Mouse (Mus musculus) cerebellum, postnatal 14 days (tissue): ENCODE measurements around the gene Gsdme.

Experiments
- DNase-seq, 2 experiments: peaks; one replicate each; pipeline ENCODE4 v3.0.0; 2021; ENCODE audit warnings: mixed read lengths in 2 of 2

Gene Gsdme

DNA sequence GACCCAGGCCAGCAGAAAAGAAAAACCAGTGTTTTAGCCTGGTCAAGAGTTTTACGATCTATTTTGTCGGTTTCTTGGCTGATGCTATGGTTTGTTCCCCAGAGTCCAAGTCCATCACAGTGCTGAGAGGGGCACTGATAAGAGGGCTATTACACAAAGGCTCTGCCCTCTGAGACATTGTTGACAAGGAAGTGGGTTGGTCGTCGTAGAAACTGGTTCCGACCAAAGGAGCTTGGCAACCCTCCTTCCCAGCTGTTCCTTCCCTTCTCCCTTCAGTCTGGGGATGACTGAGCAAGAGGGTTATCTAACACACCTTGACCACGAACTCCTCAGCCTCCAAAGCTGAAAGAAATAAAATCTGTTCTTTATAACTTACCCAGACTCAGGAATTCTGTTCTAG lies at the start of gene Gsdme:
Gsdme (minus strand) TSS at position 193 of the 400 bp plus-strand sequence.
- DNase-seq: no peak

DNA sequence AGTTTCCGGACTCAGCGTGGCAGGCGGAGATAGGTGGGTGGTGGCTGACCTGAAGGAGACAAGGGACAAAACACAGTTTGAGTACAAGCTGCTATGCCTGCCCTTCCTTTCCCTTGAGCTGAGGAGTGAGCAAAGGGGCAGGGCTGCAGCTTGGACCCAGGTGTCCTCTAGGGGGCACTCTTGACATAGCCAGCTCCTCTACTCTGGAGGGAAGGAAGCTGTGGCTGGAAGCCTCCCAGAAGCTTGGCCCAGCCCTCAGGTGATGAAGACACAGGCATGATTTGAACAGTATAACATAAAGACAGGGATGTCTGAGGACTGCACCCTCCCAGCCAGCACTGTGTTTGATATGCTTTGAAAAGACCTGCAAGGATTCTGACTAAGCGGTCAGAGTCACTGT lies 49.0 kb upstream of the Gsdme start:
- DNase-seq: peak; percentile 90 to 91

DNA sequence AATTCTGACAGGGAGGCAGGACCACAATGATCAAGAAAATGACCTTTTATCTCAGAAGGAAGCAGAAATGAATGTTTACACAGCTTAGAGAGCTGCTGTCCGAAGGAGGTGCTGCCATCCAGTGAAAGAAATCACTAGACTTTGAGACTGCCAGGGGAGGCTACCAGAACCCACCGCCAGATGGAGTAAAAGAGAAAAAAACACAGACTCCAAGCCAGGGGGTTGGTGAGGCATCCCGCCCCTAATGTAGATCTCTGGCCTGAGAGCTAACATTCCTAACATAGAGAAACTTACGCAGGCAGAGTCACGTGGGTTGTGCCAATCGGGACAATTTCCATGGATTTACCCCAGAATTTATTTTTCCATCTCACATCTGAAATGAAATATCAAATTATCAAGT lies 45.4 kb upstream of the Gsdme start:
- peak; percentile 71 to 75 for DNase-seq

DNA sequence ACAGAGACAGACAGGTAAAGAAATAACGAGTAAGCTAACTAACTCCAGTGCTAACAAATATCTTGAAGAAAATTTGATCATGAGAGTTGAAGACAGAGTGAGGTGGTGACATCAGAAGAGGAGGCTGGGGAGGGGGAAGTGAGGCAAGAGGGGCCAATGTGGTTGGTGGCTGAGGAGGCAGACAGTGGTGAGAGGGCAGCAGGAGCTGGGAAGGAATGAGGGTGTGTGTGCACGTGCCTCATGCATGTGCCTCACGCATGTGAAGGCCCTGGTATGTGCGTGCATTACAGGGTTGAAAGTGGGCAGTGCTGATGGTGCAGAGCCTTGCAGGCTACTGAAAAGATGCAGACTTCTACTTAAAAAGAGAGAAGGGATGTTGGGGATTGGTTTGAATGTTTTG lies 43.0 kb upstream of the Gsdme start:
- no peak for DNase-seq

DNA sequence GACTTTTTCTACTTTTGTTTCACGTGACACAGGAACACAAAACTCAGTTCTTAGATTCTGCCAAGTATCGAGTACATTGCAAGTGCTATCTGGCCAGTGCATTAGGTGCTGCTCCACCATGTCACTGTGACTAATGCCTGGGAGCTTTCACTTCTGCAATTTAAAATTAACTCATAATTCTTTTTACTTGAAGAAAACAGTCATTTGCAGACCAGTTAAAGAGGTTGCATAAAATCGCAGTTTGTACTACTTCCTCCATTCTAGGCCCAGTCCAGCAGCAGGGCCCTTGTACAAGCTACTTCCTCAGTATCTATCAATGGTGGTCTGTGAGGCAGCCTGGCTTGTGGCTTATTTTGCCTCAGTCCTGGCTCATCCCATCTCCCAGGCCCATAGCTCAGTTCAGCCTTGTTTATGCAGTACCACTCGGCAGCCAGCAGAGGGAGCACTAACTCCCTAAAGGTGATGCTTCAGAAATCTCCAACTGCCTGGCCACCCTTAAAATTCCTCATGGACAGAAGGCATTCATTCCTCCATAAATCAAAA lies 41.4 kb upstream of the Gsdme start:
- peak; percentile 90 to 92 for DNase-seq

DNA sequence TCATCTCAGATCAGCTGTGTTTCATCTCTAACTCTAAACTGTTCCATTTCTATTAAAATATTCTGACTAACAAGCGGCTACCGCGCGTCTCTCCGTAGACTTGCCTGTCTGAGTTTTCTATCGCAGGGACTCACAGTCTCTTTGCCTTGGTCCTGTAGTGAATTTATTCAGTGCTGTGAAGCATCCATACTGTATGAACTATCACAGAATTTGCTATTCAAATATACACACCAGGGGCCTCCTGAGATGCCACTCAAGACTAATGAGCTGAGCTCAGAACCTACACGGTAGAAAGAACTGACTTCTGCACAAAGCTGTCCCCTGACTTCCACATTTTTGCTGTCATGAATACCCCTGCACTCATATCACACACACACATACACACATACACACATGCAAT lies 37.5 kb upstream of the Gsdme start:
- no peak for DNase-seq

DNA sequence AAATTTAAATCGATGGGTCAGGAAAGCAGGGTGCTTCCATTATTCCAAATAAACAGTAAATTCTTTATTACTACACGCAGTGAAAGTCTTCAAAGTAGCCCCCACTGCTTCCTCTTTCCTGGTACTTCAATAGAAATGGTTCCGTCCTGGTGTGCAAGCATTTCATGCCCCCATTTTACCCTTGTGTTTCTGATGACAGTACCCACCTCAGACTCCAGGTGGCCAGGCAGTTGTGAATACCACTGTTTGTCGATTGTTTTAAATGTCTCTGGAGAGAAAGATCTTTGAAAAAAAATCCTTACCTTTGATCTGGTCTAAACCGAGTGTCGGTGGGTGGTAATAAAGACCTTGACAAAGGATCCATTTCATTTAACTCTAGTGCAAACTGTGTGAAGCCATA lies 37.0 kb upstream of the Gsdme start:
- DNase-seq: no peak

DNA sequence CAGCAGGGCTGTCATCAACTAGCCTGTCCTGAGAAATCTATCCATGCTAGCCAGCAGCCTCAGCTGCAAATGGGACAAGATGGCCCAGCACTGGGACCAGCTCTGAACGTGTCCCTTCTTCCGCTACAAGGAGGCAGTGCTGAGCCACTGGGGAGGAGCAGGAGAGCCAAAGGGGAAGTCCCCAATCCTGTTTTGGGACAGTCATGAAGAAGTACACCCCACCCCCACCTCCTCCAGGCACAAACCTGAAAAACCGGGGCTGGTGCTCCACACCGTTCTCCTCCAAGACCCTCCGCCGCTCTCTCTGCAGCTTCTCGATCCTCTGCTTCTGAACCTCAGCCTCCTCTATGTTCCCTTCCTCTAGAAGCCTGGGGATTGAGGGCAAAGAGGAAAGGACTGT lies 35.4 kb upstream of the Gsdme start:
- no peak for DNase-seq

DNA sequence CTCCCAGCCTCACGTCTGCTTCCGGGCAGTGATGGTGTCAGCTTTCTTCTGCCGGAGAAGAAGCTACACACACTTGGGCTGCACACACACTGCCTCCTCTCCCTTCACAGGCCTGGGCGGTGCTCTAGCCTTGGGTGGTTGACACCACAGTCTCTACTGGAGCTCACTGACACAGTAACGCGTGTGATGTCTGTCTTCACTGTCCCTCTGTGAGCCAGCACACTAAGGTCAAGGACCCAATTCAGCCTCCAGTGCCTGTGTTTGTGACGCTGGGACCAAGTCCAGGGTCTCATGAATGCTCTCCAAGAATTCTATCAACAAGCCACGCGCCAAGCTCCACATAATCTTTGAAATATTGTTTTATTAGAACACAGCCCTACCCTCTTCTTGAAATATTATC lies 34.0 kb upstream of the Gsdme start:
- no peak for DNase-seq

DNA sequence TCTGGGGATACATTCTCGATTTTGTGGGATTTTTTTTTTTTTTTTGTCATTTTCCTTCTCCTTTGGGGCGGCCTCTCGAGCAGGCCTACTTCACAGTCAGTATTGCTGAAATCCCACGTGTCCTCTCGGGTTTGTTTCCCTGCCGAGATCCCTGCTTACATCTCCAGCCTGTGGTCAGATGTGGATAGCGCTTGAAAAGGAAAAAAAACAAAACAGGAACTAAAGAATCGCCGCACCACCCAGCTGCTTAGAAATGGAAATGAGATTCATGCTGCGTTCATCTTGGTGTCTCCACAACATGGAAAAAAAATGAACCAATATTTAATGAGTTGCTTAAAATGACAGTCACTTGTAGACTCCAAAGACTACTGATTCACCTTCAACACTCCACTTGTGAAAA lies 31.5 kb upstream of the Gsdme start:
- no peak for DNase-seq

DNA sequence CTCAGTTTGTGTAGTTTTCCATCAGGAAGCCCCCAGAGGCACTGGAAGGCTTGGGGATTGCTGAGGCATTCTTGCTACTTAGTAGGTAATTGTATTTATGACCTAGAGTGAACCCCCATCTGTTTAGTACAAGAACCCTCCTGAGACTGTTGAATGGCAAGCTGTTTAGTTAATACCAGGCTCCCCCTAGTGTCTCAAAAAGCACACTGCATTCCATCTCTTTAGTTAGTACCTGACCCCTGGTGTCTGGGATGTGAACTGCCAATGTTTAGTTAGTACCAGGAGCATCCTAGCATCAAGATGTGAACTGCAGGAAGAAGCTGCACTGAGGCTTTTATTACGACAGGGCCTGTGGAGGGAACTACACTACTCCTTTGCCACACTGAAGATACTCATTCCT lies 30.5 kb upstream of the Gsdme start:
- peak; percentile 88 to 93 for DNase-seq

DNA sequence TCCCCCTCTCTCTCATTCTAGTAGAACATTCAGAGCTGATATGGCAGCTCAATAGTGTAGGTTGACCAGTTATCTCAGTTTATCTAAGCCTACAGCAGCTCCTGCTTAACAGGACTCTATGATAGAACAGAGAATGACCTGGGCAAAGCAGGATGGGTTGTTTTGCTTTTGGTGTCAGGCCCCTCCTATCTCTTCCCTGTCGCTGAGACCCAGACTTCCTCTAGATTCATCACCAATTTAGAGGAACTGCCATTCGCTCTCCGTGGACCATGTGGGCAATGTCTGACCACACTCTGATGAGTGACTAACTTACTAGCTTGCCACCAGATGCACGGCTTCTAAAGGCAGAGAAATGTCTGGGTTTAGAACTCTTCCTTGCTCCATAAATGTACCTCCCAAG lies 28.0 kb upstream of the Gsdme start:
- DNase-seq: no peak

DNA sequence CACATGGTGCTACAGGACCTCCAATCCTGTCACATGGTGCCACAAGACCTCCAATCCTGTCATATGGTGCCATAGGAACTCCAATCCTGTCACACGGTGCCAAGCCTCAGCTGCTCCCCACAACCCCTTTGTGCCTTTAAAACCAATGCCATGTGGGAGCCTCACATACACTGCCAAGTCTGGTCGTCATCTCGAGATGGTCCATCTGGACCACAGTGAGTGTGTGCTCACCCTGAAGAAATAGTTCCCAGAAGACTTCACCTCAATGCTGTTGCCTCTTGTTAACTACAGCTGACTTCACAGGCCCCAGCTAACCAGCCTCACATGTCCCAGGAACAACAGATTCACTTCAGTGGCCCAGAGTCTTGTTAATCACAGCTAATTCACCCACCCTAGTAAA lies 23.2 kb upstream of the Gsdme start:
- DNase-seq: peak in 1 of 2 experiments; percentile 18

DNA sequence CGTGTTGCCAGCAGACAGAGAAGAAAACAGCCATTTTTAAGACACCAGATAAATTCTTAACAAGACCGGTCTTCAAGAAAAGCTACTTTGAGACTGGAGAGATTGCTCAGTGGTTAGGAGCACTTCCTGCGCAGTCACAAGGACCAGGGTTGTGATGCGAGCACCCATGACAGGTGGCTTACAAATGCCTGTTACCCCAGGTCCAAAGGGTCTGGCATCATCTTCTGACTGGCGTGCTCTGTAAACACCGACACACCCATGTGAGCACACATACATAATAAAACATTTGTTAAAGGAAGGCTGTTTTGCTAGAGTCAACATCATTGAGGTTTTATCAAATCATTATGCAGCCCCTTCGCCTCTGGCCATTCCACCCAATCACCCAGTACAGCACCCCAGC lies 16.0 kb upstream of the Gsdme start:
- DNase-seq: no peak

DNA sequence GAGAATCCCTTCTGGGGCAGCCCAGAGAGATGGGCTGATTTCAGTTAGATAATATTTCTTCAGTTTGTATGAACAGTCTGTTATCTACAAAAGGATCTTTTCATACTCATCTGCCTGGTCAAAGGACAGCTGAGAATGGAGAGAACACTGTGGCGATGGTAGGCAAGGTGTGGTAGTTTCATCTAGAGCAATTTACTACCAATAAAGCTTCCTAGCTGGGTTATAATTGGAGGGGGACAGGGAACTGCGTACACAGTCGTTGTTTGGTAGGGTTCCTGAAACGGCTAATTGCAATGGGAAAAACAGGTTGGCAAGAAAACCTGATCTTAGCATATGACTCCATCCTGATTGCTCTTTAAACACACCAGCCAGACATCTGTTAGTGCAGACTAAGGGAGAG lies 10.3 kb upstream of the Gsdme start:
- no peak for DNase-seq

DNA sequence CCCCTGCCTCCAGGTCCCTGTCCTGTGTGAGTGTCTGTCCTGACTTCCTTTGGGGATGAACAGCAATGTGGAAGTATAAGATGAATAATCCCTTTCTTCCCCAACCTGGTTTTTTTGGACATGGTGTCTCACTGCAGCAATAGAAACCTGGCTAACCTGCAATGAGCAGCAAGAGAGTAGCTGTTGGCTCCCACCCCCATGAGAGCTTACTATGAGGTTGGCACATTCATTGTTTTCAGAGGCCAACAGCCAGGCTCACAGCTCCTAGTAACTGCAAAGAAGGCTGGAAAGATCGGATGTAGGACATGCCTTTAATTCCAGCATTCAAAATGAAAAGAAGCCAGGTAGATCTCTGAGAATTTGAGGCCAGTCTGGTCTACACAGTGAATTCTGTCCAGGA lies 9.8 kb upstream of the Gsdme start:
- DNase-seq: no peak

DNA sequence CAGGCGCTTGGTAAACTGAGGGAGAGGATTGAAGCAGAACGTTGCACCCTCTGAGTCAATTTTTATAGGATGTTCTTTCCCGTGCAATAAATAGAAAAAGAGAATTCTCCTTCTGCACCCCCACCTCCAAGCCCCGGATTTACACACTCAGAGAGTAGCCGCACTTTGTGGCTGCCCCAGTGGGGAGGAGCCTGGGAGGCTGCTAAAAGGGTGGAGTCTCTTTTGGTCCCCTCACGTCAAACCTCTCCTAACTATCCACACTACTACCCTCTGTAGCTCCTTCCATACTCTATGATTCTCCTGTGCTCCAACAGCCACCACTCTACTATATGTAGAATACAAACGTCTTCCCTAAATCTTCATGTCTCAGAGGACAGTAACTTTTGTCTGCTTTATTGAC lies 1.4 kb downstream of the Gsdme start:
- no peak for DNase-seq

DNA sequence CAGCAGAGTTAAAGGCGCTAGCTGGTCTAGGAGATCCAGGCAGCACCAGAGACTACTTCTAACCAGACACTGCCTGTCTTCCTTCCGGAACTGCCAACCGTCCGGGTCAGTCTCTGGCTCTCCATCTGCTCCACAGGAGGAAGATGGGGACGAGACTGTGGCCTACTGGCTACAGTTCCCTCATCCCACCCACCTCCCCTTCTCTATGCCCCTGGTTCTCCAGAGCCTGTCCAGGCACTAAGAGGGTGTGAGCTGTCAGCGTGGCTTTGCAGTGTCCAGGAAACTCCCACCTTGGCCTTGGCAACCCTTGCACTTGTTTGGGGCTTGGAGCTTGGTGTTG lies 1.8 kb downstream of the Gsdme start:
- DNase-seq: no peak

DNA sequence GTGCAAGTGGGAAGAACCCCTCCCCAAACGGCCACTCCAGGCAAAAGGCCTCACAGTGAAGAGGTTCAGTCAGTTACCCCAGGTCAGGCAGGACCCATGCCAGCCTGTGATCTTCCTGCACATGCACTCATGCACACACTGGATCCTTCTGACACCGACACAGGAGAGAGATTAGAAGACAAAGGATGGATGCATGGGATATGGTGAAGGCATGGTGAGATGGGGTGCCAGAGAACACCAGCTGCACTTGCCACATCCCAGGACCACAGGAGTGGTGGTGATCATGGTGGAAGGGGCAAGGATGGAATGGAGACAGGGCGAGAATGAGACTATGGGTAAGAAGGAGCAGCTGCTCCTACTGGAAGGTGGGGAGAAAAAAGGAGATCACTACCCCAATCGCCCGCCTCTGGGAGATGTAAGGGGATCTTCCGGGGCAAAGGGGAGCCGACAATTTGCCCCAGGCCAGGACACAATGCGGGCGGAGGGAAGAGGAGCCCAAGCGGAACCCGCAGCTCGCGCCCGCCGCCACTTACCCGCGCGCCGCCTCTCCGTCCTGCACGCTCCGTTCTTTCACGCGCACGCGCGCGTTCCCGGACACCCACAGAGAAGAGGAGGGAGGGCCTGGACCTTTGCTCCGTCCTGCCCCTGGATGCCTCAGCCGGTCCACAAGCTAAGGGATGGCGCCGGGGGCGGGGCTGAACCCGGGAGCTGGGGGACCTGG lies 2.3 kb downstream of the Gsdme start:
- DNase-seq: peak; percentile 91 to 93

DNA sequence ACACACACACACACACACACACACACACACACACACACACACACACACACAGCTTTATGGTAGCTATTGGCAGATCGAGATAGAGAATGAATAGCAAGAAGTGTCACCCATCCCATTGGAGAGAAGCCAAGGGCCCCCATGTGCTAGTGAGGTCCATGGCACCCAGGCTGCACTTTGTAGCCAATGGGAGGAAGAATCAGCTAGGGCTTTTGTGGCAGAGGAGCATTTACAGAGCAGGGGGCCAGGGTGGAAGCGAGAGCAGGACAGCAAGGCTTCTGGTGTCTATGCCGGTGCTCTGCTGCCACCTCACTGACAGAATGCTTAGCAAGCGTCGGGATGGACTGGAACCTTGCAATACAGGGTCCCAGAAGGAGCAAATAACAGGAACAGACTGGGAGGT lies 8.3 kb downstream of the Gsdme start:
- no peak for DNase-seq

DNA sequence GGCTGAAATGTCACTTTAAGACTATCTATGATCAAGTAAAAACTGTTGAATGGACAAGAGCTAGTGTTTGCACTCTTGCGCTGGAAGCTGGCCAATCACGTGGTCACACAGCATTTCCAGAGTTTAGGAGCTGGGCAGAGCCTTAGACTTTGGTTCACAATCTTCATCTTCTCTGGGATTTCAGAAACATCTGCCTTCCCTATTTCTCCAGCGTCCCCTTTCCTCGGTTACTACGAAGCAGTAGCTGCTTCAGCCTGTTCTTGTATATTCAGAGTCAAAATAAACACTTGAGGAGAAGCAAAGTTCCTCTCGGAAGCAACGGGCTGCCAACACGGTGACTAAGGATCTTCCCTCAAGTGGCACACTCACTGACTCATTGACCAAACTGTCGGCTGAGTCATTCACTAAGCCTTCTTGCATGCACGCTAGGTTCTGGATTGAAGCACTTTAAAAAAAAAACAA lies 8.9 kb downstream of the Gsdme start:
- peak in 1 of 2 experiments; percentile 27 for DNase-seq

DNA sequence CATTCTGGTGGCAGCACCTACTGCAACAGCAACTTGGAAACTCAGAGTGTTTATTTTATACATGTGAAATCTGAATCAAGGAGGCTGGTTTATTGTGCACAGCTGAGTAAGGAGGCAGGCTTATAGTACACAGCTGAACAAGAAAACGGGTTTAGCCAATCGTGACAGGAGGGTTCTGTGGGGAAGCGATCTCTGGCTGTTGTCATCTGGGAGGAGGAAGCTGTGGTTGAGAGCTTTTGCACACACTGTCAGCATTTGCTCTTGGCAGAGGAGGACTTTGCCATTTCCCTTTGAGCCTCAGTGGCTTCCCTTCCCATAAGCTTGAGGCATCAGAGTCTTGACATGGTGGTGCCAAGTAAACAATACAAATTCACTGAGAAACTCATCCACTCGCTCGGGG lies 11.0 kb downstream of the Gsdme start:
- no peak for DNase-seq

DNA sequence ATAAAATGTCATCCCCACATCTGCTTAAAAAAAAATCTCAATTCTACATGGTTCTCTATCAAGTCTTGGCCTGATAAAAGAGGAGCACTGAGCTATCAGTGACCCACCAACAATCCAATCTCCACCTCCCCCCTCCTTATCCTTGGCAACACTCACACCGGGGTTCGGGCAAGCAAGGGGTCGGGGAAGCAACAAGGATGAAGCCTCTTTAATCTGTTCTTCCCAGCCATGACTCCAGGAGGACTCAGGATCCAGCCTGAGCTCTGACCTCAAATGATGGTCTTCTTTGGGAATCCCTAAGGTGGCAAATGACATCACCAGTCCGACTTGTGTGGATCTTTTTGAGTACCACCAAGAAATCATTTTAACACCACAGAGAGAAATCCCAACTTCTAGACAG lies 15.9 kb downstream of the Gsdme start:
- no peak for DNase-seq

DNA sequence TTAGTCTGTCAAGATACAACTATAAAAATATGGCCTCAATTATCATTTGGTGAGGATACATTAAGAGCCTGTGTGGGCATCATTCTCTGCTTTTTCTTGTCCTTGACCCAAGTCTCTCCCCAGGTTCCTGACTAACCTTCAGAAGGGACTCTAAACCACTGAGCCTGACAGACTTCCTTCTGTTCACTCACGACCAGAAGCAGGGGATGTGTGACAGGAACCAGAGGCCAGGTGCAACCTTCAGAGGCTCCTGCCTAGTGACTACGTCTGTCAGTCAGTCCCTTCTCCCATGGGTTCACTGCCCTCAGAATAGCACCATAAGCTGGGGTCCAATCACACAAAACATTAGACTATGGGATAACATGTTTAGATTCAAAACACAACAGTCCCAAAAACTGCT lies 16.3 kb downstream of the Gsdme start:
- DNase-seq: no peak

DNA sequence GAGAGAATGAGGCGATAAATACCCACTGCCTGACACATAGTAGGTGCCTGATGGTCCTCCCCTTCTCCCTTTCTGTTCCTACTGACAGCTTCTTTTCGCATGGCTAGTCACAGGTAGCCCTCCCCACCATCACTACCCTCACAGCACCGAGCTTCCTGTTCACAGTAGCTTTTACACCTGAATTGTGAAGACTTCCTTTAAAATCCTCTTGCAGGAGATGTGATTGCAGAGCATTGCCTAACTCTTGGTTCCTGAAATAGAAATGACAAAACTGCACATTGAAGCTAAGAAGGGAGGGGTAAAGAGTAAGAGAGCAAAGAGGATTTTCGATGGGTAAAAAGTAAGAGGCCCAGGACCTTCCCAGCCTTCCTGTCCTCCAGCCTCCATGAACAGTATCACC lies 18.7 kb downstream of the Gsdme start:
- no peak for DNase-seq
